Mouse (Mus musculus): Measurements from ENCODE around the gene Mink1. TPM values are rescaled to one million over a fixed set of nuclear protein-coding genes. Genes with fewer than 3 reads are reported as not detected.
A peak's percentile ranks its signal among the peaks of the same experiment; 100 is the strongest.

Mink1 gene
- total RNA-seq, 2 experiments from 2014 or later: 26.1 to 27.7 TPM

DNA sequence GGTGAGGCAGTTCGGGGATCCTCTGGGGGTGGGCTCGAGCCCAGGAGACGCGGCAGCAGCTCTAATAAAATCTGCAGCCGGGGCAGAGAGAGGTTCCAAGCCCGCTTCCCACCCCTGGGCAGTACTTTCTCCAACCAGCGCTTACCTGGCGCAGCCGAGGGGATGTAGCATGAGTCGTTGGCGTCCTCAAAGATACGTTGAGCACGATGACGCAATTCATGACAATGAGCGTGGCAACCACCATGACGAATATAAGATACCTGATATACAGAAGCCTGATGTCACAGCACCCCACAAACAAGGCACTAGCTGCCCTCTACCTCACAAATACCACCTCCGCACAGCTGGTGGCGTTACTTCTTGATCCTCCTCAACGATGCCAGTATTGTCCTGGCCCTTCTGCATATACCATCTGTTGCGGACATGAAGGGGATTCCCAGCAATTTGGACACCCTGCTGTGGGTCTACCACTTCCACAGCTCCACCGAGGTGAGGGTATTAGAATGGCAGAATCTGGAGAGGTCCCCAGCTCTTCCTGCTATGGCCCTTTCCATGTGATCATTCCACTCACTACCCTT, 52.9 kb downstream of the Mink1 start, which contains the start of gene 4930544D05Rik:
4930544D05Rik (plus strand) TSS at position 333 of the 578 bp plus-strand sequence.
- DNase-seq: no peak
- intact Hi-C loops (cut with DNase I; ENCODE audit: low total_unique reads): loop anchor here (10.0 kb wide), 1 partner anchor 181 kb away; the partner anchor contains the start of gene Arrb2

DNA sequence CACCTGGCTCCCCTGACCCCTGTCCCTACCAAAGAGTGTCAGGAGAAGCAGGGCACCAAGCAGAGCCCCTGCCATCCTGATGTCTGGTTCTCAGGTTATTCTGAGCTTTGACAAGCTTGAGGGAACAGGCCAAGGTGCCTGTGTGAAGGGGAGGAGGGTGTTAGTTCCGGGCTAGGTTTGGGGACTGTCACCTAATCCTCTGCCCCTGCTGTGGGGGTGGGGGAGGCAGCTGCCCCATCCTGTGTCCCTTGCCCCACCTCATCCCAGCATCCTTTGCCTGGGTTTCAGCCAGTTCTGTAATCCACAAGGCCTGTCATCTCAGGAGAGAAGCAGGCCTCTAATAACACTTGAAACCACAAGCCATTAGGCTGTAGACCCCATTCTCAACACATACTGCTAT, 56.4 kb downstream of the Mink1 start, which contains the start of gene Chrne:
Chrne (minus strand) TSS at position 116 of the 400 bp plus-strand sequence.
- intact Hi-C loops (cut with DNase I; ENCODE audit: low total_unique reads): loop anchor here (10.0 kb wide), 1 partner anchor 184 kb away; the partner anchor contains the start of gene Arrb2
- DNase-seq: peak; percentile 46

DNA sequence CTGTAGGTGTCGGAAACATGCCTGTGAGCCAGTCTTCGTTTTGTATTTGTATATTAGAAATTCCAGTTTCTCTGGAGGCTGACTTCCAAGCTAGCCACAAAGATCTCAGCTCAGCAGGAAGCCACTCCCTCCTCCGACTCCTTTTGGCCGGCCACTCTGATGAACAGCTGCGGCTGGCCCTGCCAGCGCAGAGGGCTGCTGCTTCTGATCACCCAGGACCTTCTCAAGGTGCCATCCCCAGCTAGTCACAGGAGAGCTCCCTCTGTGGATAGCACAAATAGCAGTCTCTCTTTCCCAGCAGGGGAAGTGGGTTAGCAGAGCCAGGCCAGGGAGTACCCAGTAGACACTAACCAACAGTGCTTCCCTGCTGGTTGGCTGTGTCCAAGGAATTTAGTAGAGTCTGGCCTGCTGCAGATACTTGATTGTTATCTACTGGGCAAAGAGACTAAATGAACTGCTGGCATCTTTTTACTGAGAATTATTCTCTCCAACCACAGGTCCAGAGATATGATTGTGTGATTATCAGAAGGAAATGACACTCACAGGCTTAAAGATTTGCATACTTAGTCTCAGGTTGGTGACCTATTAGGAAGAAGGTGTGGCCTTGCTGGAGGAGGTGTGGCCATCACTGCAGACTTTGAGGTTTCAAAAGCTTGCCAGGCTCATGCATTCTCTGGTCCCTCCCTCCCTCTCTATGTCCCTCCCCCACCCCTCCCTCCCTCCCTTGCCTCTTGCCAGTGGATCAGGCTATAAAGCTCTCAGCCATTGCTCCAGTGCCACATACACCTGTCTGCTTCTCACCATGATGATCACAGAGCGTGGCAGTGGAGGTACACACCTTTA, 59.5 kb downstream of the Mink1 start:
- peak; percentile 71 for DNase-seq
- intact Hi-C loops (cut with DNase I; ENCODE audit: low total_unique reads): loop anchor here (5.0 kb wide), 1 partner anchor 830 kb away; no protein-coding TSS in a partner anchor

DNA sequence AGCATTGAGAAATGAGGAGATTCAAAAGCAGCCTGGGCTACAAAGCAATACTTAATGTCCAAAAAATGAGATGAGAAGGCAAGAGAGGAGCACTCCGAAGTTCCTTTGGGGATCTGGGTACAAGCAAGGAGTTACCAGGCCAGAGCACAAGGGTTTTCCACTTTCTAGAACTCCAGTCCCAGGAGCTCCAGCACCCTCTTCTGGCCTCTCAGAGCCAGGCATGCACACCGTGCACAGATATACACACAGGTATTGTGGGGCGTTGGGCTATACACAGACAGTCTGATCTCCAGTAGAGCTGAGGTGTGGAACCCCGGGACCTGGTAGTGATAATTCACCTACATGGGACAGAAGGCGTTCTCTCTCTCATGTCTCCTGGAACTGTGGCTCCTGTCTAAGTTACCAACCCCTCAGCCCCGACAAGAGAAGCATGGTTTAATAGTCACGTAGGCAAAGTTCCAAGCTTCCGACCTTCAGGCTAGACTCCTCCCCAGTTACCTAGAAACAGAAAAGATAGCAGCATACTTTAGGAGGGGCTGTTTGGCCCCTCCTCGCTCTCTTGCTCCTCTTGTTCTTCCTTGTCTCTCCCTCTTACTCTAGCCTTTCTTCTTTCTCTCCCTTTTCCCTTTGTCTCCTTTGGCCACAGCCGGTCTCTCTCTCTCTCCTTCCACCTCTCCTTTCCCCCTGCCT, 60.5 kb downstream of the Mink1 start:
- no peak for DNase-seq
- intact Hi-C loops (cut with DNase I; ENCODE audit: low total_unique reads): loop anchor here (5.0 kb wide), 1 partner anchor 831 kb away; no protein-coding TSS in a partner anchor

DNA sequence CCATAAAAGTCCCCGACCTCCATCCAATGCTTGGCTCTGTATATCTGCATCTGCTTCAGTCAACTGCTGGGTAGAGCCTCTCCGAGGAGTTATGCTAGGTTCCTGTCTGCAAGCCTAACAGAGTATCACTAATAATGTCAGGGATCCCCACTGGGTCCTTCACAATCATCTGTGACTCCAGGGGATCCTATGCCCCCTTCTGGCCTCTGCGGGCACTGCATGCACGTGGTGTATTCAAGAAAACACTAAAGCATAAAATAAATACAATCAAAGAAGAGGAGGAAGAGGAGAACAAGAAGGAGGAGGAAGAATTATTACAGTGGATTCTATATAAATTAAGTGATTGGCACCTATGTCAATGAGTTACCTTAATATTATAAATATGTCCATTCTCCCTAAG, 62.8 kb downstream of the Mink1 start:
- intact Hi-C loops (cut with DNase I; ENCODE audit: low total_unique reads): loop anchor here (5.0 kb wide), 1 partner anchor 132 kb away; no protein-coding TSS in a partner anchor
- peak; percentile 51 for DNase-seq

DNA sequence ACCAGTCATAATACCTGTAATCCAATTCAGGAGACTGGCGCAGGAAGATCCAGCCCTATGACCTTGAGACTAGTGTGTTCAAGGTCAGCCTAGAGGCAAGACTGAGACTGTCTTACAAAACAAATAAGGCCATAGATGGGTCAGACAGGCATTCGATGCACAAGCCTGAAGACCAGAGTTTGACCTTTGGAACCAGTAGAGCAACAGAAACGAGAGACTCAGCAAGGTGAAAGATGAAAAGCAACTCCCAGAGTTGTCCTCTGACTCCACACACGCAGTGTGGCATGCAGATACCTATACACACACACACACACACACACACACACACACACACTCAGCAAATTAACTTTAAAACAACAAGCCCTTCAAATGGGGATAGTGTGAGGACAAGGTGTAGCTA, 64.2 kb downstream of the Mink1 start:
- no peak for DNase-seq
- intact Hi-C loops (cut with DNase I; ENCODE audit: low total_unique reads): loop anchor here (5.0 kb wide), 1 partner anchor 130 kb away; no protein-coding TSS in a partner anchor

DNA sequence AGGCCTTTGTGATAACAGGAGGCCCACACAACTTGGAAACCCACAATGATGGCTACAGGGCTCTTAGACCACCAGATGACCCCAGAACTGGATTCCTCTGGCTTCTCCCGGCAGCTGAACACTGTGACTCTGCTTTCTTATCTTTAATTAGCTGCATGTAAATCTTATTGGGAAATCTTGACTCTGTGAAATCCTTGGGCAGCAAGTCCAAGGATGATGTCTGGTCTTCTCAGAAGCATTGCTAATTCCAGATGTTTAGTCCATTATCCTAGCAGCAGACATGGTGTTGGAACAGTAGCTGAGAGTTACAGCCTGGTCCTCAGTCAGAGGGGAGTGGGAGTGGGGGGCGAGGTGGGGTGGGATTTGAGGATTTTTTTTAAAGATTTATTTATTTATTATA, 65.8 kb downstream of the Mink1 start:
- intact Hi-C loops (cut with DNase I; ENCODE audit: low total_unique reads): loop anchor here (5.0 kb wide), 1 partner anchor 129 kb away; no protein-coding TSS in a partner anchor
- DNase-seq: no peak

DNA sequence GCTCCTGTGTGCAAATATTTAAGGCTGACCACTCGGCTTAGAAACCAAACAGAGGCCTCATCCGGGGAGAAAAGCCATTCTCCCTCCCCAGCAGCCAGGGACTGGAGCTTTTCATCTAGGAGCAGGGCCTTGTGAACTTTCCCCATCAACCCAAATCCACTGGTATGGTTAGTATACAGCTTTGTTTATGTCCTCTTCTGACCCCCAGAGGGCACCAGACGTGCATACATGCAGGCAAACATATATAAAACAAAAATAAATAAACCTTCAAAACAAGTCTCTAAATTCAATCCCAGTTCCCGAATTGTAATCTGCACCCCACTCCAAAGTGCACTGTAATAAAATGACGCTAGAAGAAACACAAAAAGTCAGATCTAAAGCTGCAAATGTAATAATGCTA, 66.9 kb downstream of the Mink1 start:
- intact Hi-C loops (cut with DNase I; ENCODE audit: low total_unique reads): loop anchor here (5.0 kb wide), 1 partner anchor 128 kb away; no protein-coding TSS in a partner anchor
- DNase-seq: no peak

DNA sequence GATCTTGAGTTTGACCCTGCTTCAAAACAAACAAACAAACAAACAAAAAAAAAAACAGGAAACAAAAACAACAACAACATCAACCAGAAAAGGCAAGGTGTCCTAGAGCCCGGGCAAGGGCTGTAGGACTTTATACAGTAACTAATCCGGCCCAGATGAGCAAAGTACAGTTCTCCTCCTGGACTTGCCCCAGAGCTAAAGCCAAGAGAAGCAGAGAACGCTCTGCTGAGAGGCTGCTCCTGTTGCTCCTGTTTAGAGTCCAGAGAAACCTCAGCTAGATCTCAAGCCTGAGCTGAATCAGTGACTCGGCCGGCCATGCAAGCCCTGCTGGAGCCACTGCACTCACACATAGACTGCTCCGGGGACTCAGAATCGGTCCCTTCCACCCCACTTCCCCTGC, 67.4 kb downstream of the Mink1 start:
- DNase-seq: no peak
- intact Hi-C loops (cut with DNase I; ENCODE audit: low total_unique reads): no loop called here

DNA sequence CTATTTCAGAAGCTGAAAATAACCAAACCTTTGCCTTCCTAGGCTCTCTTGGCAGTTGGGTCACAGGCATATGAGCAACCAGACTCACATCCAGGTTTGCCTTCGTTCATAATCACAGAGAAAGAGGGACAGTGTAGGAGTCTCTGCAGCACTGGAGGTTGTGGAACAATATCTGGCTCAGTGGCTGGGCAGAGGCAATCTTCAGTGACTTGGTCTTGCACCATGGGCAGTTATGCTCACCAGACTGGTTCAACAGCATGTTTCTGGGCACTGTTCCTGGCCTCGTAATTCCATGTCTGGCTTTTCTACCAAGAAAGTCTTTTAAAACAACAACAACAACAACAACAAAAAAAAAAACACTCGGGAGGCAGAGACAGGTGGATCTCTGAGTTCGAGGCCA, 72.9 kb downstream of the Mink1 start:
- intact Hi-C loops (cut with DNase I; ENCODE audit: low total_unique reads): no loop called here
- DNase-seq: no peak

DNA sequence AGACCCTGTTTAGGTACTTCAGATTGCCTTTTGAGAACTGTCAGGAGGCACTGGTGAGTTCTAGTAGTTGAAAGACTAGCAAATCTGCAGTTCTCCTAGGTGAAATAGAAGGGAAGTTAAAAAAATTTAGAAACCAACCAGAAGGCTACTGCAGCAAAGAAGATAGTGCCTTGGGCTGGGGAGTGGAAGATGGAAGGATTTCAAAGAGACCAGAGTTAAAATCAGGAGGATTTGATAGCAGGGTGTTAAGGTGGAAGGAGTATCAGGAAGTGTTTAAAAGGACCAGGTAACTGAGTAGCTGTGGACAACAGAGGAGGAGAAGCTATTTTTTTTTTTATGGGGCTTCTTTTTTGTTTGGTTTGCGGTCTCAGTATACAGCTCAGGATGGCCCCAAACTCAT, 75.1 kb downstream of the Mink1 start:
- intact Hi-C loops (cut with DNase I; ENCODE audit: low total_unique reads): no loop called here
- DNase-seq: no peak

DNA sequence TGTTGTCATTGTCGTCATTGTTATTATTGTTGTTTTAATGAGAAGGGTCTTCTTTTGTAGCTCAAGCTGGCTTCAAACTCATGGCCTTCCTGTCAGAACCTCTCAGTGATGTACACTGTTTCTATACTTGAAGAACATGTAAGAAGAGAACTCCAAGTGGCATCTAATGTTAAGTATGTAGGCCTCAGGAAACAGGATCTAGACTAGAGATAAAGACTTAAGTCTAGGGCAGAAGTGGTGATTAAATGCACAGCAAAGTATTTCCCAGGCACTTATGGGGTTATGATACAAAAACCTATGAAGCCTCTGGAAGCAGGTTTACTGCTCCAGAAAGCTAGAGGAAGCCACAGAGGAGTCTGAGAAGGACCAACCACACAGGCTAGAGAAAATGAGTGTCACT, 75.6 kb downstream of the Mink1 start:
- intact Hi-C loops (cut with DNase I; ENCODE audit: low total_unique reads): no loop called here
- DNase-seq: no peak

DNA sequence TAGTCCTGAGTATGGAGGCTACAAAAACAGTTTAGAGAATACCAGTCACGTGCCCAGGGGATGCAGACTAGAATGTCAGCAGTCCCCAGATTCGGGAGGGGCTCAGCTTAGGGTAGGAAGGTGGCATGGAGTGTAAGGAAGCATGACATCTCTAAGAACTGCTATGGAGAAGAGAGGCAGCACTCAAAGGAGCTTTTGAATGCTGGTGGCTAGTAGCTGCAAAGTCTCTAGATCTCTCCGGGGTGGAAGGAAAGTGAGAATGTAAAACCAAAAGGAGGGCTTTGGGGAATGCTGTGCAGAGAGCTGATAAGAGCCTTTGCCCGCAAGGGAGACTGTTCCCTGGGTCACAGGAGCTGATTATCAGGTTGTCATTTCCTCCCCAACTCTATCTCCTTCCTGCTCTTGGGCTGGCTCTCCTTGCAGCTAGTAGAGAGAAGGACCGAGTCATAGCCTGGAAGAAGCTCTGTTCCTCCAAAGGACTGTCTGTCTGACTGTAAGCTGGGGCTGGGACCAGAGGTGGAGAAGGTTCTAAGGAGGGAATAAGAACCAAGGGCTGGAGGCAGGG, 76.1 kb downstream of the Mink1 start, which contains the start of gene Gp1ba:
Gp1ba (plus strand) TSS at position 409 of the 565 bp plus-strand sequence.
- intact Hi-C loops (cut with DNase I; ENCODE audit: low total_unique reads): no loop called here
- DNase-seq: no peak

DNA sequence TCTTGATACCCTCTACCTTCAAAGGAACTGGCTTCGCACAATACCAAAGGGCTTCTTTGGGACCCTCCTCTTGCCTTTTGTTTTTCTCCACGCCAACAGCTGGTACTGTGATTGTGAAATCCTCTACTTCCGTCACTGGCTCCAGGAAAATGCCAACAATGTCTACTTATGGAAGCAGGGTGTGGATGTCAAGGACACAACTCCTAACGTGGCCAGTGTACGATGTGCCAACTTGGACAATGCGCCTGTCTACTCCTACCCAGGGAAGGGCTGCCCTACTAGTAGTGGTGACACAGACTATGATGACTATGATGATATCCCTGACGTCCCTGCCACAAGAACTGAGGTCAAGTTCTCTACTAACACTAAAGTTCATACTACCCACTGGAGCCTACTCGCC, 77.3 kb downstream of the Mink1 start:
- intact Hi-C loops (cut with DNase I; ENCODE audit: low total_unique reads): no loop called here
- DNase-seq: no peak

DNA sequence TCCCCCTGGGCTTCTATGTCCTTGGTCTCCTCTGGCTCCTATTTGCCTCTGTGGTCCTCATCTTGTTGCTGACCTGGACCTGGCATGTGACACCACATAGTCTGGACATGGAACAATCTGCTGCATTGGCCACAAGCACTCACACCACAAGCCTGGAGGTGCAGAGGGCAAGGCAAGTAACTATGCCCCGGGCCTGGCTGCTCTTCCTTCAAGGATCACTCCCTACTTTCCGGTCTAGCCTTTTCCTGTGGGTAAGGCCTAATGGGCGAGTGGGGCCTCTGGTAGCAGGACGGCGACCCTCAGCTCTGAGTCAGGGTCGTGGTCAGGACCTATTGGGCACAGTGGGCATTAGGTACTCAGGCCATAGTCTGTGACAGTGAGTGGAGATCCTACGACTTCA, 78.6 kb downstream of the Mink1 start:
- DNase-seq: no peak
- intact Hi-C loops (cut with DNase I; ENCODE audit: low total_unique reads): no loop called here

DNA sequence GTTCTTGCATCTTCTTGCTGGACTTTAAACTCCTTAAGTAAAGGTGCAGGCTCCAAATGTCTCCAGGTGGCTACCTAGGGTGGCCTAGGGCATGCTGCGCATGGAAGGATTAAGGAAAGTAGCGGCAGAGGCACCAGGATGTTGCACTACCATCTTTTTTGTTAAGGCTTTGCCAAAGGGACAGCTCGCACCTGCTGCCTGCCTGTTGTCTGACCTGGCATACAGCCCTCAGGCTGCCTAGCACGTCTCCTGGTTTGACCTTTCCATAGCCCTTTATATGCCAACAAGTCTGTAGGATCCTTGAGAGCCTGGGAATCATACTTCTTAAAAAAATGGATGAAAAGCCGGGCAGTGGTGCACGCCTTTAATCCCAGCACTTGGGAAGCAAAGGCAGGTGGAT, 80.4 kb downstream of the Mink1 start:
- intact Hi-C loops (cut with DNase I; ENCODE audit: low total_unique reads): no loop called here
- no peak for DNase-seq

DNA sequence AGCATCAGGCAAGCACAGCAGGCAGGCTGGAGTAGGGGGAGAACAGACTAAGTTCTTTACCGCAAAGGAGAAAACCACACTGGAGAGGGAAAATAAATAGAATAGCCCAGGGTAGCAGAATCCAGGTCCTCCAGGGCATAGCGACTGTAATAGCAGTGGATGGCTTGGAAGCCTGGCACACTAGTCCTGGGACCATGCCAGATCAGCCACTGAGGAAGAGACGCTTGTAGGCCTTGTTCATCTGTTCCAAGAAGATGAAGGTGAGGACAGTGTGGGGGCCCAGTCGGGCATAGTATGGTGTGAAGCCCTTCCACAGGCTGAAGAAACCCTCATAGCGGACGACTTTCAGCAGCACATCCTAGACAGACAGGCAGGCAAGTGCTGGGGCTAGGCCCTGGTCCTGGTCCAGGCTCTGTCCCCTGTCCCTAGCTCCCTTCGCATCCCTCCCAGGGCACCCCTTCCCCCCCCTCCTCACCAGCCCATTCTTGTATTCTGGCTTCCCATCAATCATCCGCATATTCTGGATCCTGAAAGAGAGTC, 82.0 kb downstream of the Mink1 start:
- no peak for DNase-seq
- intact Hi-C loops (cut with DNase I; ENCODE audit: low total_unique reads): no loop called here

DNA sequence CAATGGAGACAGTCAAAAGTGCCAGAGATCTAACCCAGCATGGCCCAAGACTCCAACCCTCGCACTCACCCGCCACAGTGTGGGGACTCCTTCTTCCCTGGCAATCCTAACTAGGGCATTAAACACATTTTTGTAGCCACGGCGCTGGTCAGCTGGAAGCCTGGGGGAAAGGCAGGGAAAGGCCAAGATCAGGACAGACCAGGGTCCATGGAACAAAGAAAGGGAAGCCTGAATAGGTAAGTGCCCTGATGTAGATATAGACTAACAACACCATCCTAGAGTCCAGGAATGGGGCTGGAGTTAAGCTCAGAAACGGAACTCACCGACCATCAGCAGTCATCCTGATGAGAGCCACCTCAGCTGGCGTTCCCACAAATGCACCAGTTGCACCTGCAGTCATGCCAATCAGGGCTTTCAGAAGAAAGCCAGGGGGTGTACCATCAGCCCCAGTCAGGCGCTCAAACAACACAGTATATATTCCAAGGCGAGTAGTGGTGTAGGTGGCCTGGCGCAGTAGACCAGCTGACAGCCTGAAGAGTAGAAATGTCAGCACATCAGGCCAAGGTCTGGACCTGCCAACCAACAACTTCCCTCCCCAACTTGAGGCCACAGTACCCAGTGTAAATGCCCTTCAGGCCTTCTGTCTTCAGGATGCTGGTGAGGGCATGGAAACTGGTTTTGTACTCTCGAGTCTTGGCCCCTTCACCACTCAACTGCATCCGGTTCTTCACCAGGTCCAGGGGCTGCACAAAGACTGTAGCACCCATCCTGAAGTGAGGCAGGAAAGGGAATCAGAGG, 83.0 kb downstream of the Mink1 start:
- DNase-seq: no peak
- intact Hi-C loops (cut with DNase I; ENCODE audit: low total_unique reads): no loop called here

DNA sequence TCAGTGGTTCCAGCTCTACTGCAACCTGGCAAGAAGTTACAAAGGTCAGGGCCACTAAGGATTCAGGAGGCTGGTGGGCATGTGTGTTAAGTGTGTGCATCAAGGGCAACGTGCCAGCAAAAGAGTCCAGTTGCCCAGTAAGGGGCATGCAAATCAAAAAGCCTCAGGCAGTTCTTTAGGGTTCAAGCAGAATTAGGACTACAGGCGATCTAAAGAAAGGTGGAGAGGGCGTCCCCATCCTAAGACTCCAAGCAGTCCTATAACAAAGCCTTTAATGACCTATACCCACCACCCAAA, 83.5 kb downstream of the Mink1 start:
- intact Hi-C loops (cut with DNase I; ENCODE audit: low total_unique reads): no loop called here
- DNase-seq: no peak

Data from gastrocnemius, postnatal 14 days (tissue).